Mouse (Mus musculus) heart, adult 2 months (tissue): Measurements from ENCODE around the gene Olfr482. TPM values are rescaled to one million over a fixed set of nuclear protein-coding genes. Genes with fewer than 3 reads are reported as not detected.

ENCODE experiments used
- DNase-seq, 2 experiments: peaks; one replicate each; pipeline ENCODE4 v3.0.0; 2021
- H3K27ac ChIP-seq: fragments of 200-600 bp; 2 replicates; pipeline ENCODE4 v1.8.1; 2022
- H3K27me3 ChIP-seq: fragments of 200-500 bp; 2 replicates; pipeline ENCODE4 v1.6.1; 2012; ENCODE audit warnings: mild to moderate bottlenecking, low read length, inconsistent platforms, mixed read lengths; ENCODE audit not compliant: control insufficient read depth, insufficient read depth
- H3K36me3 ChIP-seq: fragments of 200-500 bp; 2 replicates; pipeline ENCODE4 v1.6.1; 2012; ENCODE audit warnings: low read length, inconsistent platforms; ENCODE audit not compliant: control insufficient read depth, insufficient read depth
- H3K4me1 ChIP-seq: fragments of 200-500 bp; 2 replicates; pipeline ENCODE4 v1.6.1; 2011; ENCODE audit warnings: low read length; ENCODE audit not compliant: control insufficient read depth, insufficient read depth
- H3K4me3 ChIP-seq: fragments of 200-600 bp; 2 replicates; pipeline ENCODE4 v1.8.1; 2022
- H3K79me2 ChIP-seq: fragments of 200-500 bp; replicated peaks from 2 replicates; pipeline ENCODE4 v1.6.1; 2012; ENCODE audit warnings: mild to moderate bottlenecking, inconsistent platforms, low read length, moderate library complexity, mixed read lengths; ENCODE audit not compliant: control insufficient read depth, insufficient read depth
- H3K9ac ChIP-seq: fragments of 200-500 bp; 2 replicates; pipeline ENCODE4 v1.6.1; 2012; ENCODE audit warnings: low read depth, mild to moderate bottlenecking, control low read depth, inconsistent platforms, low read length, mixed read lengths
- CTCF ChIP-seq: fragments of 200-600 bp; IDR thresholded peaks from 2 replicates; pipeline ENCODE4 v1.8.1; 2022; ENCODE audit warnings: antibody characterized with exemption, mild to moderate bottlenecking, moderate library complexity
- EP300 ChIP-seq: fragments of 200-500 bp; IDR thresholded peaks from 2 replicates; pipeline ENCODE4 v1.6.1; 2011; ENCODE audit warnings: low read depth, low read length, control low read depth; ENCODE audit not compliant: insufficient read depth
- whole genome bisulfite sequencing: fragments of 180-500 bp; shearing (Covaris S2); methylation state at CpG from one replicate; pipeline ENCODE4 v1.1.7; 2018; 5-methylcytosine and 5-hydroxymethylcytosine counted together
- intact Hi-C: fragments of 180-260 bp; cut with DNase I; formaldehyde crosslinking; loops from one replicate; pipeline ENCODE4 v1.15.1; 2025
- polyA plus RNA-seq: library from polyadenylated mRNA; depleted of rRNA; stranded (reverse); fragments of >200 nt; gene quantifications from 2 replicates; pipeline ENCODE4 v1.2.3, GENCODE M21; 2012; rRNA removed
- total RNA-seq, 2 experiments: library from RNA; stranded (reverse); gene quantifications; 2 replicates each; pipeline ENCODE4 v1.2.3; 2021

Gene Olfr482
- total and polyA plus RNA-seq, 3 experiments, result 0.68 to 0.91 TPM; not detected in 1

- H3K27me3 ChIP-seq, result no peaks in the 10 kb centered on the region
- intact Hi-C loops, result no loop called here
- WGBS, result 77% methylated on average over 2 of the region's 2 CpGs
Measured at GRCm38 (mm10) chr7:108050393-108050792, 47.0 kb downstream of the Olfr482 start, which contains the start of gene Olfr479. Gene Olfr479, plus strand, starts transcription at chr7:108050693.

More at GRCm38 (mm10) chr7:108050393-108050792, 47.0 kb downstream of the Olfr482 start, which contains the start of gene Olfr479:
- no peaks in the 10 kb centered on the region for H3K4me1 ChIP-seq
- no peak within 1 kb of the TSS for H3K4me3 ChIP-seq
- H3K79me2 ChIP-seq, result no peaks in the 10 kb centered on the region
- H3K36me3 ChIP-seq, result no peaks in the 10 kb centered on the region
- TF ChIP-seq EP300, result no peak
- no peak for TF ChIP-seq CTCF
- no peak for DNase-seq
- no peak within 1 kb of the TSS for H3K27ac ChIP-seq
- no peak within 1 kb of the TSS for H3K9ac ChIP-seq

Other genes with a start within 250 kb of the Olfr482 start
- not detected for gene Olfr472, start 199.7 kb downstream of the Olfr482 start, total RNA-seq
- gene Olfr472, start 199.7 kb downstream of the Olfr482 start, polyA plus RNA-seq, result not detected in 2 replicates
- gene Olfr473, start 167.1 kb downstream of the Olfr482 start, total RNA-seq, result not detected
- not detected in 2 replicates for gene Olfr473, start 167.1 kb downstream of the Olfr482 start, polyA plus RNA-seq
- gene Olfr474, start 142.9 kb downstream of the Olfr482 start, total RNA-seq, result not detected
- not detected in 2 replicates for gene Olfr474, start 142.9 kb downstream of the Olfr482 start, polyA plus RNA-seq
- gene Olfr476, start 132.8 kb downstream of the Olfr482 start, total RNA-seq, result not detected
- gene Olfr476, start 132.8 kb downstream of the Olfr482 start, polyA plus RNA-seq, result not detected in 2 replicates
- gene Olfr477, start 110.9 kb downstream of the Olfr482 start, total RNA-seq, result not detected
- not detected in 2 replicates for gene Olfr477, start 110.9 kb downstream of the Olfr482 start, polyA plus RNA-seq
- gene Olfr478, start 63.6 kb downstream of the Olfr482 start, total RNA-seq, result not detected
- gene Olfr478, start 63.6 kb downstream of the Olfr482 start, polyA plus RNA-seq, result not detected in 2 replicates
- gene Olfr479, start 46.9 kb downstream of the Olfr482 start, total RNA-seq, result not detected
- not detected in 2 replicates for gene Olfr479, start 46.9 kb downstream of the Olfr482 start, polyA plus RNA-seq
- gene Olfr480, start 30.2 kb downstream of the Olfr482 start, total RNA-seq, result not detected
- not detected in 2 replicates for gene Olfr480, start 30.2 kb downstream of the Olfr482 start, polyA plus RNA-seq
- not detected for gene Olfr481, start 17.7 kb downstream of the Olfr482 start, total RNA-seq
- gene Olfr481, start 17.7 kb downstream of the Olfr482 start, polyA plus RNA-seq, result not detected in 2 replicates
- gene Olfr483, start 3.3 kb upstream of the Olfr482 start, total RNA-seq, result not detected
- gene Olfr483, start 3.3 kb upstream of the Olfr482 start, polyA plus RNA-seq, result not detected in 2 replicates
- gene Olfr484, start 29.9 kb upstream of the Olfr482 start, total RNA-seq, result not detected
- gene Olfr484, start 29.9 kb upstream of the Olfr482 start, polyA plus RNA-seq, result not detected in 2 replicates
- not detected for gene Olfr485, start 62.3 kb upstream of the Olfr482 start, total RNA-seq
- gene Olfr485, start 62.3 kb upstream of the Olfr482 start, polyA plus RNA-seq, result not detected in 2 replicates
- not detected for gene Olfr486, start 75.2 kb upstream of the Olfr482 start, total RNA-seq
- not detected in 2 replicates for gene Olfr486, start 75.2 kb upstream of the Olfr482 start, polyA plus RNA-seq
- not detected for gene Olfr487, start 117.0 kb upstream of the Olfr482 start, total RNA-seq
- gene Olfr487, start 117.0 kb upstream of the Olfr482 start, polyA plus RNA-seq, result not detected in 2 replicates
- gene Olfr488, start 160.8 kb upstream of the Olfr482 start, total RNA-seq, result not detected
- gene Olfr488, start 160.8 kb upstream of the Olfr482 start, polyA plus RNA-seq, result not detected in 2 replicates
- gene Olfr490, start 191.3 kb upstream of the Olfr482 start, total RNA-seq, result not detected
- not detected in 2 replicates for gene Olfr490, start 191.3 kb upstream of the Olfr482 start, polyA plus RNA-seq
- not detected for gene Olfr491, start 215.9 kb upstream of the Olfr482 start, total RNA-seq
- gene Olfr491, start 215.9 kb upstream of the Olfr482 start, polyA plus RNA-seq, result not detected in 2 replicates
- not detected for gene Olfr492, start 226.1 kb upstream of the Olfr482 start, total RNA-seq
- not detected in 2 replicates for gene Olfr492, start 226.1 kb upstream of the Olfr482 start, polyA plus RNA-seq
- not detected for gene Olfr493, start 249.4 kb upstream of the Olfr482 start, total RNA-seq
- gene Olfr493, start 249.4 kb upstream of the Olfr482 start, polyA plus RNA-seq, result not detected in 2 replicates